Mouse (Mus musculus): ENCODE measurements around the gene Hoxb3. TPM values are rescaled to one million over a fixed set of nuclear protein-coding genes. Genes with fewer than 3 reads are reported as not detected.

Gene Hoxb3
- polyA plus RNA-seq, 1 experiment from 2014 or later = 1.1 TPM

GRCm38 (mm10) chr11:96284041-96284749 is 38.9 kb upstream of the Hoxb3 start:
- no peaks in the 10 kb centered on the region for H3K36me3 ChIP-seq (ENCODE audit: control insufficient read depth, insufficient read depth)
- peak overlapping the region; percentile 50 for H3K4me3 ChIP-seq (ENCODE audit: low read depth, low read length)
- H3K27ac ChIP-seq (ENCODE audit: low read depth, low read length) = peak overlapping the region; percentile 65
- H3K9ac ChIP-seq (ENCODE audit: low read depth, low read length) = peak overlapping the region; percentile 42
- peak overlapping the region; percentile 75 for H3K4me2 ChIP-seq (replicated peaks; ENCODE audit: low read depth)
- peaks cover 70% of the 10 kb centered on the region for H3K27me3 ChIP-seq (replicated peaks; ENCODE audit: control insufficient read depth, insufficient read depth, low read length)
- no peaks in the 10 kb centered on the region for H3K4me1 ChIP-seq (replicated peaks; ENCODE audit: control insufficient read depth, insufficient read depth, low read length)
- 0 out of 2 replicates have a peak, but pooled peaks have one; percentile 26 for ATAC-seq
- under 1% methylated on average over 45 of the region's 49 CpGs for WGBS
- peak; percentile 49 for TF ChIP-seq CTCF (IDR thresholded peaks at IDR 0.05; ENCODE audit: low read depth)
- no peaks in the 10 kb centered on the region for H3K9me3 ChIP-seq (ENCODE audit: control insufficient read depth)

GRCm38 (mm10) chr11:96284774-96285734 is 38.1 kb upstream of the Hoxb3 start:
- ATAC-seq = no peak
- TF ChIP-seq CTCF (IDR thresholded peaks at IDR 0.05; ENCODE audit: low read depth) = no peak
- H3K27me3 ChIP-seq (replicated peaks; ENCODE audit: control insufficient read depth, insufficient read depth, low read length) = peaks cover 66% of the 10 kb centered on the region
- H3K36me3 ChIP-seq (ENCODE audit: control insufficient read depth, insufficient read depth) = no peaks in the 10 kb centered on the region
- H3K9me3 ChIP-seq (ENCODE audit: control insufficient read depth) = no peaks in the 10 kb centered on the region
- 2% methylated on average over 31 of the region's 37 CpGs for WGBS
- peak overlapping the region; percentile 75 for H3K4me2 ChIP-seq (replicated peaks; ENCODE audit: low read depth)
- H3K9ac ChIP-seq (ENCODE audit: low read depth, low read length) = peak overlapping the region; percentile 42; the same call in 1 of the 2 replicates
- peak overlapping the region; percentile 50 for H3K4me3 ChIP-seq (ENCODE audit: low read depth, low read length)
- peak overlapping the region; percentile 65 for H3K27ac ChIP-seq (ENCODE audit: low read depth, low read length)
- no peaks in the 10 kb centered on the region for H3K4me1 ChIP-seq (replicated peaks; ENCODE audit: control insufficient read depth, insufficient read depth, low read length)

GRCm38 (mm10) chr11:96285771-96286738 is 37.1 kb upstream of the Hoxb3 start, which contains the start of gene Hoxb7:
Gene Hoxb7 (plus strand): TSS chr11:96286623.
- no peak for ATAC-seq
- no peak for TF ChIP-seq CTCF (IDR thresholded peaks at IDR 0.05; ENCODE audit: low read depth)

GRCm38 (mm10) chr11:96286739-96287385 is 36.3 kb upstream of the Hoxb3 start:
- peak overlapping the region; percentile 65 for H3K27ac ChIP-seq (ENCODE audit: low read depth, low read length)
- peaks cover 58% of the 10 kb centered on the region for H3K27me3 ChIP-seq (replicated peaks; ENCODE audit: control insufficient read depth, insufficient read depth, low read length)
- 1% methylated on average over 55 of the region's 55 CpGs for WGBS
- H3K4me3 ChIP-seq (ENCODE audit: low read depth, low read length) = peak overlapping the region; percentile 50
- no peaks in the 10 kb centered on the region for H3K36me3 ChIP-seq (ENCODE audit: control insufficient read depth, insufficient read depth)
- H3K4me2 ChIP-seq (replicated peaks; ENCODE audit: low read depth) = peak overlapping the region; percentile 75
- no peaks in the 10 kb centered on the region for H3K9me3 ChIP-seq (ENCODE audit: control insufficient read depth)
- 0 out of 2 replicates have a peak, but pooled peaks have one; percentile 11 for ATAC-seq
- TF ChIP-seq CTCF (IDR thresholded peaks at IDR 0.05; ENCODE audit: low read depth) = no peak
- peak overlapping the region; percentile 58 for H3K9ac ChIP-seq (ENCODE audit: low read depth, low read length)
- H3K4me1 ChIP-seq (replicated peaks; ENCODE audit: control insufficient read depth, insufficient read depth, low read length) = no peaks in the 10 kb centered on the region

More at GRCm38 (mm10) chr11:96285771-96286738, 37.1 kb upstream of the Hoxb3 start, which contains the start of gene Hoxb7:
- H3K4me3 ChIP-seq (ENCODE audit: low read depth, low read length) = peak within 1 kb of the TSS; percentile 50
- H3K36me3 ChIP-seq (ENCODE audit: control insufficient read depth, insufficient read depth) = no peaks in the 10 kb centered on the region
- no peaks in the 10 kb centered on the region for H3K9me3 ChIP-seq (ENCODE audit: control insufficient read depth)
- H3K27ac ChIP-seq (ENCODE audit: low read depth, low read length) = peak within 1 kb of the TSS; percentile 65
- H3K4me1 ChIP-seq (replicated peaks; ENCODE audit: control insufficient read depth, insufficient read depth, low read length) = no peaks in the 10 kb centered on the region
- 2% methylated on average over 43 of the region's 43 CpGs for WGBS
- H3K4me2 ChIP-seq (replicated peaks; ENCODE audit: low read depth) = peak within 1 kb of the TSS; percentile 75
- H3K27me3 ChIP-seq (replicated peaks; ENCODE audit: control insufficient read depth, insufficient read depth, low read length) = peaks cover 61% of the 10 kb centered on the region
- peak within 1 kb of the TSS; percentile 58 for H3K9ac ChIP-seq (ENCODE audit: low read depth, low read length)

GRCm38 (mm10) chr11:96287411-96287810 is 35.7 kb upstream of the Hoxb3 start:
- H3K36me3 ChIP-seq (ENCODE audit: control insufficient read depth, insufficient read depth) = no peaks in the 10 kb centered on the region
- no peaks in the 10 kb centered on the region for H3K9me3 ChIP-seq (ENCODE audit: control insufficient read depth)
- H3K4me2 ChIP-seq (replicated peaks; ENCODE audit: low read depth) = peak overlapping the region; percentile 75
- no peaks in the 10 kb centered on the region for H3K4me1 ChIP-seq (replicated peaks; ENCODE audit: control insufficient read depth, insufficient read depth, low read length)
- H3K27me3 ChIP-seq (replicated peaks; ENCODE audit: control insufficient read depth, insufficient read depth, low read length) = peaks cover 64% of the 10 kb centered on the region
- no peak for ATAC-seq
- H3K4me3 ChIP-seq (ENCODE audit: low read depth, low read length) = peak overlapping the region; percentile 50
- peak overlapping the region; percentile 58; the same call in 1 of the 2 replicates for H3K9ac ChIP-seq (ENCODE audit: low read depth, low read length)
- no peak overlapping the region for H3K27ac ChIP-seq (ENCODE audit: low read depth, low read length)
- 12% methylated on average over 9 of the region's 9 CpGs for WGBS
- TF ChIP-seq CTCF (IDR thresholded peaks at IDR 0.05; ENCODE audit: low read depth) = no peak

All from intestine, postnatal 0 days (tissue).